Mouse (Mus musculus): ENCODE measurements around the gene Srl.
"Not testable (repeated sequence)": the region's sequence is repeated elsewhere in the genome, so short reads cannot be mapped to it uniquely, and the experiment has no call there.

Gene Srl

GRCm38 (mm10) chr16:4517906-4518305, 23.7 kb downstream of the Srl start:
- no peak for DNase-seq

- no peak for DNase-seq
Observed at GRCm38 (mm10) chr16:4514383-4514782, 27.2 kb downstream of the Srl start.

- peak; percentile 51 to 54 for DNase-seq
Observed at GRCm38 (mm10) chr16:4512661-4513438, 28.8 kb downstream of the Srl start.

- no peak for DNase-seq
Observed at GRCm38 (mm10) chr16:4511371-4511770, 30.2 kb downstream of the Srl start.

- DNase-seq, result no peak
Observed at GRCm38 (mm10) chr16:4506181-4506580, 35.4 kb downstream of the Srl start.

- no peak for DNase-seq
Observed at GRCm38 (mm10) chr16:4503495-4503894, 38.1 kb downstream of the Srl start.

- no peak for DNase-seq
Observed at GRCm38 (mm10) chr16:4502568-4502967, 39.0 kb downstream of the Srl start.

- DNase-seq, result no peak
Observed at GRCm38 (mm10) chr16:4501703-4502102, 39.9 kb downstream of the Srl start.

- no peak for DNase-seq
Observed at GRCm38 (mm10) chr16:4500598-4501385, 40.8 kb downstream of the Srl start.

GRCm38 (mm10) chr16:4497762-4498607, 43.6 kb downstream of the Srl start:
- peak; percentile 46 to 56 for DNase-seq

GRCm38 (mm10) chr16:4496470-4496869, 45.1 kb downstream of the Srl start:
- DNase-seq, result no peak

- DNase-seq, result peak; percentile 45 to 67
Observed at GRCm38 (mm10) chr16:4495861-4496260, 45.8 kb downstream of the Srl start.

- DNase-seq, result peak; percentile 37 to 55
Observed at GRCm38 (mm10) chr16:4492777-4493563, 48.6 kb downstream of the Srl start.

- peak; percentile 95 for DNase-seq
Observed at GRCm38 (mm10) chr16:4489114-4489624, 52.4 kb downstream of the Srl start.

- no peak for DNase-seq
Observed at GRCm38 (mm10) chr16:4480616-4481265, 60.9 kb downstream of the Srl start.

- DNase-seq, result no peak
Observed at GRCm38 (mm10) chr16:4477591-4478215, 63.9 kb downstream of the Srl start.

- peak; percentile 97 for DNase-seq
Observed at GRCm38 (mm10) chr16:4474882-4475803, 66.5 kb downstream of the Srl start.

- not testable (repeated sequence) for DNase-seq
Observed at GRCm38 (mm10) chr16:4474040-4474881, 67.4 kb downstream of the Srl start.

GRCm38 (mm10) chr16:4473231-4473630, 68.4 kb downstream of the Srl start:
- DNase-seq, result no peak

Measured in kidney, postnatal 4 days (tissue).